Mouse (Mus musculus): Measurements from ENCODE around the gene Ifna4.
A peak's percentile ranks its signal among the peaks of the same experiment; 100 is the strongest.

Gene Ifna4

GRCm38 (mm10) chr4:88867366-88867925 is 25.8 kb downstream of the Ifna4 start:
- DNase-seq (ENCODE audit: low read depth): peak; percentile 67

GRCm38 (mm10) chr4:88867926-88868911 is 26.6 kb downstream of the Ifna4 start:
- DNase-seq (ENCODE audit: low read depth): peak; percentile 11

- DNase-seq (ENCODE audit: low read depth): peak; percentile 31
Measured at GRCm38 (mm10) chr4:88872691-88873090, 31.0 kb downstream of the Ifna4 start.

GRCm38 (mm10) chr4:88875435-88876095 is 33.9 kb downstream of the Ifna4 start:
- DNase-seq (ENCODE audit: low read depth): no peak

GRCm38 (mm10) chr4:88876520-88876919 is 34.9 kb downstream of the Ifna4 start:
- DNase-seq (ENCODE audit: low read depth): peak; percentile 3

- DNase-seq (ENCODE audit: low read depth): no peak
Measured at GRCm38 (mm10) chr4:88878246-88878645, 36.6 kb downstream of the Ifna4 start.

- no peak for DNase-seq (ENCODE audit: low read depth)
Measured at GRCm38 (mm10) chr4:88878772-88879171, 37.1 kb downstream of the Ifna4 start.

GRCm38 (mm10) chr4:88880101-88880500 is 38.4 kb downstream of the Ifna4 start, which contains the start of gene Ifne:
TSS of gene Ifne (minus strand) at chr4:88880201.
- DNase-seq (ENCODE audit: low read depth): no peak

- no peak for DNase-seq (ENCODE audit: low read depth)
Measured at GRCm38 (mm10) chr4:88888236-88888635, 46.6 kb downstream of the Ifna4 start.
